Mouse (Mus musculus) G1E (cell line): ENCODE measurements at regions not wholly inside any gene's neighbourhood (a gene's known extent, or its start where the extent isn't known, plus 50 kb on each side); places are given as distances from the start of the nearest gene placed in this dataset.

Experiments used
- ATAC-seq: 2 replicates; pipeline ENCODE4 v1.8.0; 2016; ENCODE audit warnings: mild to moderate bottlenecking; ENCODE audit not compliant: insufficient number of reproducible peaks, poor library complexity, low FRiP score, severe bottlenecking; ENCODE audit errors: extremely low read depth
- DNase-seq: peaks from one replicate; pipeline ENCODE4 v3.0.0; 2012; ENCODE audit warnings: low spot score
- H3K27me3 ChIP-seq: 2 replicates; pipeline ENCODE4 v1.6.1; 2012; ENCODE audit warnings: mild to moderate bottlenecking, low read length, inconsistent platforms; ENCODE audit not compliant: insufficient read depth
- H3K36me3 ChIP-seq: replicated peaks from 2 replicates; pipeline ENCODE3; 2012; ENCODE audit warnings: mild to moderate bottlenecking, inconsistent platforms
- H3K4me1 ChIP-seq: 2 replicates; pipeline ENCODE4 v1.6.1; 2012; ENCODE audit warnings: low read depth, low read length, inconsistent platforms, mixed read lengths; ENCODE audit not compliant: insufficient read depth
- H3K4me3 ChIP-seq: 2 replicates; pipeline ENCODE4 v1.5.1; 2012; ENCODE audit warnings: low read depth, mild to moderate bottlenecking, inconsistent platforms, low read length, moderate library complexity, mixed read lengths
- H3K9me3 ChIP-seq: replicated peaks from 2 replicates; pipeline ENCODE4 v1.6.1; 2012; ENCODE audit warnings: inconsistent platforms
- CTCF ChIP-seq: IDR thresholded peaks from 2 replicates; pipeline ENCODE4 v1.5.1; 2012; ENCODE audit warnings: low read depth, low read length, inconsistent platforms, mixed read lengths
- GATA1 ChIP-seq: IDR thresholded peaks from 2 replicates; pipeline ENCODE4 v1.6.1; 2012; ENCODE audit warnings: borderline replicate concordance, low read length, inconsistent platforms, mixed read lengths
- GATA2 ChIP-seq: IDR thresholded peaks from 2 replicates; pipeline ENCODE4 v1.6.1; 2012; ENCODE audit warnings: low read depth, low read length, inconsistent platforms, borderline replicate concordance
- POLR2AphosphoS5 ChIP-seq: IDR thresholded peaks from 2 replicates; pipeline ENCODE4 v1.6.1; 2012; ENCODE audit warnings: low read depth, low read length, inconsistent platforms; ENCODE audit not compliant: insufficient replicate concordance
- TAL1 ChIP-seq: conservative IDR thresholded peaks from 2 replicates; pipeline ENCODE4 v1.6.1; 2012; ENCODE audit warnings: low read depth, low read length, inconsistent platforms, mixed read lengths

- DNase-seq = no peak
- TF ChIP-seq GATA1 (no peak), TAL1 (no peak), POLR2AphosphoS5 (no peak), CTCF (no peak), GATA2 (no peak)
- Histone ChIP-seq H3K36me3 (no peaks in the 10 kb centered on the region), H3K9me3 (peaks cover 78% of the 10 kb centered on the region), H3K27me3 (no peaks in the 10 kb centered on the region), H3K4me3 (no peak overlapping the region), H3K4me1 (no peaks in the 10 kb centered on the region)
- ATAC-seq = no peak
Observed at GRCm38 (mm10) chr4:153848274-153848673, 108.8 kb upstream of the A430005L14Rik start.

DNA sequence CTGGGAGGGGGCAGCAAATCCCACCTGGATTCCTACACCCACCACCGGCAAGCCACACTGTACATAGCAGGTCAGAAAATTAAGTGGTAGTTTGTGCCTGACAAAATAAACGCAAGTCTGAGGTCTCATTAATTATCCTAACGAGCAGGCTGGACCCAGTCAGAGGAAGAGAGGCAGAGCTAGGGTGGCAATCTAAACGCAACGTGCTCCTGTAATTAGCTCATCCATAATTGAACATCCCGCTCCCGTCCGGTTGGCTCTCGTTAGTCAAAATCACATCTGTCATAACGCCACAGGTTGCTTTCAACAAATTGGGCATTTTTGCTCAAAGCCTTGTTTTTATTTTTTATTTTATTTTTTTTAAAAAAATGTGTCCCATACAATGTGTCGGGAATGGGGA, 106.9 kb upstream of the A430005L14Rik start:
- TF ChIP-seq POLR2AphosphoS5 = no peak
- no peak for TF ChIP-seq TAL1
- no peak for TF ChIP-seq CTCF
- no peak for TF ChIP-seq GATA1
- TF ChIP-seq GATA2 = no peak
- peaks cover 79% of the 10 kb centered on the region for H3K9me3 ChIP-seq

GRCm38 (mm10) chr4:153854084-153854747, 102.8 kb upstream of the A430005L14Rik start:
- no peaks in the 10 kb centered on the region for H3K4me1 ChIP-seq
- H3K4me3 ChIP-seq = no peak overlapping the region
- ATAC-seq = no peak
- DNase-seq = no peak
- H3K36me3 ChIP-seq = no peaks in the 10 kb centered on the region
- no peaks in the 10 kb centered on the region for H3K27me3 ChIP-seq
- peaks cover 80% of the 10 kb centered on the region for H3K9me3 ChIP-seq
- no peak for TF ChIP-seq GATA2
- no peak for TF ChIP-seq CTCF
- no peak for TF ChIP-seq GATA1
- TF ChIP-seq POLR2AphosphoS5 = no peak
- no peak for TF ChIP-seq TAL1

More for the DNA sequence above, 106.9 kb upstream of the A430005L14Rik start:
- no peak overlapping the region for H3K4me3 ChIP-seq
- DNase-seq (no peak), ATAC-seq (no peak)
- no peaks in the 10 kb centered on the region for H3K4me1 ChIP-seq
- no peaks in the 10 kb centered on the region for H3K36me3 ChIP-seq
- H3K27me3 ChIP-seq = no peaks in the 10 kb centered on the region

- TF ChIP-seq POLR2AphosphoS5 (no peak), GATA2 (no peak), GATA1 (no peak), CTCF (no peak), TAL1 (no peak)
- H3K36me3 ChIP-seq = no peaks in the 10 kb centered on the region
- H3K4me1 ChIP-seq = no peaks in the 10 kb centered on the region
- H3K27me3 ChIP-seq = no peaks in the 10 kb centered on the region
- H3K4me3 ChIP-seq = no peak overlapping the region
- H3K9me3 ChIP-seq = peaks cover 80% of the 10 kb centered on the region
- ATAC-seq (no peak), DNase-seq (no peak)
Observed at GRCm38 (mm10) chr4:153854748-153855092, 102.3 kb upstream of the A430005L14Rik start.

DNA sequence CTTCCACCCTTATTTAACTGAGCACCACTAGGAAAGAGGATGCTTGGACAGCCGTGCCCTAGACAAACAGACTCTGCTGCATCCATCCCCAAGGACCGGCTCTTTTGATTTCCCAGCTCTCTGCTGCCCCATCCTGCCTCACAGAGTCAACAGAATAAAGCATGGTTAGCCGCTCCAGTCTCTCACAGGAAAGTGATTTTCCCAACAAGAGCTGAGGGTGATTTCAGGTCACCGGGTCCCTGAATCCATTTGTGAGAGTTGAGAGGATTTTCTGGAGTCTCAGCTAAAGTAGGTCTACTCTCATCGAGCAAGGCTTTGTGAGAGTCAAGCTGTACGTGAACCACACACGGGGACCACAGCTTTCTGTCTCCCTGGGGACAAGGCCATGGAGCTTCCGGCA, 95.6 kb upstream of the A430005L14Rik start:
- no peaks in the 10 kb centered on the region for H3K27me3 ChIP-seq
- peaks cover 82% of the 10 kb centered on the region for H3K9me3 ChIP-seq
- H3K4me3 ChIP-seq = no peak overlapping the region
- no peaks in the 10 kb centered on the region for H3K4me1 ChIP-seq
- DNase-seq (no peak), ATAC-seq (no peak)
- H3K36me3 ChIP-seq = no peaks in the 10 kb centered on the region
- TF ChIP-seq GATA2 = no peak
- TF ChIP-seq GATA1 = no peak
- no peak for TF ChIP-seq POLR2AphosphoS5
- TF ChIP-seq TAL1 = no peak
- no peak for TF ChIP-seq CTCF

DNA sequence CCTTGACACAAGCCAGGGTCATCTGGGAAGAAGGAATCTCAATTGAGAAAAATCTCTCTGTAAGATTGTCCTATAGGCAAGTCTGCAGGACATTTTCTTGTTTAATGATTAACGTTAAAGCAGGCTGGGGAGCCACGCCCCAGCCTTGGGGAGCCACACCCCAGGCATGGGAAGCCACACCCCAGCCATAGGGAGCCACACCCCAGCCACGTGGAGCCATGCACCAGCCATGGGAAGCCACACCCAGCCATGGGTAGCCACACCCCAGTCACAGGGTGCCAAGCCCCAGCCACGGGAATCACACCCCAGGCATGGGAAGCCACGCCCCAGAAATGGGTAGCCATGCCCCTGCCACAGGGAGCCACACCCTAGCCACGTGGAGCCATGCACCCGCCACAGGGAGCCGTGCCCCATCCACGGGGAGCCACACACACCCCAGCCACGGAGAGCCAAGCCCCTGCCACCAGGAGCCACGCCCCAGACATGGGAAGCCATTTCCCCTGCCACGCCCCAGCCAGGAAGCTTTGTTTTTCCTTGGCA, 94.8 kb upstream of the A430005L14Rik start:
- ATAC-seq (no peak), DNase-seq (no peak)
- Histone ChIP-seq H3K4me3 (no peak overlapping the region; the same call in 1 of the 2 replicates), H3K27me3 (no peaks in the 10 kb centered on the region), H3K36me3 (no peaks in the 10 kb centered on the region), H3K9me3 (peaks cover 85% of the 10 kb centered on the region), H3K4me1 (no peaks in the 10 kb centered on the region)
- TF ChIP-seq GATA2 (no peak), GATA1 (no peak), TAL1 (no peak), CTCF (no peak), POLR2AphosphoS5 (no peak)
